Mouse (Mus musculus): ENCODE results near the gene Fmod. TPM values are rescaled to one million over a fixed set of nuclear protein-coding genes. Genes with fewer than 3 reads are reported as not detected.

Gene Fmod
- 11.1 and 14.9 TPM in 2 replicates for polyA plus RNA-seq (2015; fragmentation: Nextera tagmentation; extraction: Ambion mirVana)

GRCm38 (mm10) chr1:134037172-134037571 lies at the start of gene Fmod:
Gene Fmod, plus strand, starts transcription at chr1:134037254.
- WGBS, result 49% methylated on average over 9 of the region's 9 CpGs

GRCm38 (mm10) chr1:133988845-133989244 lies 48.2 kb upstream of the Fmod start:
- no peak overlapping the region for H3K9ac ChIP-seq
- no peak for ATAC-seq (ENCODE audit: low read depth)
- H3K27me3 ChIP-seq, result no peaks in the 10 kb centered on the region
- 22% methylated on average over 3 of the region's 3 CpGs for WGBS
- H3K36me3 ChIP-seq, result no peaks in the 10 kb centered on the region
- no peak overlapping the region for H3K27ac ChIP-seq (replicated peaks)
- H3K9me3 ChIP-seq, result peaks cover 11% of the 10 kb centered on the region
- H3K4me1 ChIP-seq (replicated peaks), result no peaks in the 10 kb centered on the region
- H3K4me2 ChIP-seq, result no peak overlapping the region
- no peak overlapping the region for H3K4me3 ChIP-seq

More at GRCm38 (mm10) chr1:134037172-134037571, at the start of gene Fmod:
- no peak within 1 kb of the TSS for H3K4me3 ChIP-seq
- H3K36me3 ChIP-seq, result no peaks in the 10 kb centered on the region
- peaks cover 16% of the 10 kb centered on the region for H3K4me1 ChIP-seq (replicated peaks)
- no peak within 1 kb of the TSS for H3K4me2 ChIP-seq
- ATAC-seq (ENCODE audit: low read depth), result no peak
- H3K27ac ChIP-seq (replicated peaks), result no peak within 1 kb of the TSS
- no peaks in the 10 kb centered on the region for H3K9me3 ChIP-seq
- H3K9ac ChIP-seq, result no peak within 1 kb of the TSS
- no peaks in the 10 kb centered on the region for H3K27me3 ChIP-seq

- H3K9ac ChIP-seq, result no peak overlapping the region
- H3K9me3 ChIP-seq, result no peaks in the 10 kb centered on the region
- H3K4me1 ChIP-seq (replicated peaks), result no peaks in the 10 kb centered on the region
- no peak overlapping the region for H3K27ac ChIP-seq (replicated peaks)
- no peak for ATAC-seq (ENCODE audit: low read depth)
- H3K4me3 ChIP-seq, result no peak overlapping the region
- H3K4me2 ChIP-seq, result no peak overlapping the region
- no peaks in the 10 kb centered on the region for H3K27me3 ChIP-seq
- WGBS, result 60% methylated on average over 8 of the region's 8 CpGs
- H3K36me3 ChIP-seq, result no peaks in the 10 kb centered on the region
Observed at GRCm38 (mm10) chr1:133991277-133991676, 45.8 kb upstream of the Fmod start.

- no peak overlapping the region for H3K4me2 ChIP-seq
- no peaks in the 10 kb centered on the region for H3K27me3 ChIP-seq
- no peak overlapping the region for H3K4me3 ChIP-seq
- H3K4me1 ChIP-seq (replicated peaks), result no peaks in the 10 kb centered on the region
- H3K27ac ChIP-seq (replicated peaks), result no peak overlapping the region
- 80% methylated on average over 7 of the region's 7 CpGs for WGBS
- no peaks in the 10 kb centered on the region for H3K36me3 ChIP-seq
- no peak for ATAC-seq (ENCODE audit: low read depth)
- H3K9me3 ChIP-seq, result no peaks in the 10 kb centered on the region
- H3K9ac ChIP-seq, result no peak overlapping the region
Observed at GRCm38 (mm10) chr1:134005490-134005889, 31.6 kb upstream of the Fmod start.

- Histone ChIP-seq H3K27me3 (no peaks in the 10 kb centered on the region), H3K27ac (replicated peaks) (no peak overlapping the region), H3K36me3 (no peaks in the 10 kb centered on the region), H3K9ac (no peak overlapping the region), H3K4me3 (no peak overlapping the region), H3K4me2 (no peak overlapping the region), H3K9me3 (no peaks in the 10 kb centered on the region), H3K4me1 (replicated peaks) (no peaks in the 10 kb centered on the region)
- ATAC-seq (ENCODE audit: low read depth), result no peak
- 85% methylated on average over 11 of the region's 11 CpGs for WGBS
Observed at GRCm38 (mm10) chr1:134006105-134006764, 30.8 kb upstream of the Fmod start.

- no peak for ATAC-seq (ENCODE audit: low read depth)
- H3K36me3 ChIP-seq, result no peaks in the 10 kb centered on the region
- no peak overlapping the region for H3K4me3 ChIP-seq
- WGBS, result 85% methylated on average over 9 of the region's 9 CpGs
- H3K9me3 ChIP-seq, result no peaks in the 10 kb centered on the region
- H3K4me1 ChIP-seq (replicated peaks), result no peaks in the 10 kb centered on the region
- no peak overlapping the region for H3K4me2 ChIP-seq
- H3K27ac ChIP-seq (replicated peaks), result no peak overlapping the region
- H3K9ac ChIP-seq, result no peak overlapping the region
- H3K27me3 ChIP-seq, result no peaks in the 10 kb centered on the region
Observed at GRCm38 (mm10) chr1:134024293-134024971, 12.6 kb upstream of the Fmod start.

- Histone ChIP-seq H3K4me3 (no peak overlapping the region), H3K27ac (replicated peaks) (no peak overlapping the region), H3K4me1 (replicated peaks) (no peaks in the 10 kb centered on the region), H3K36me3 (no peaks in the 10 kb centered on the region), H3K9ac (no peak overlapping the region), H3K9me3 (no peaks in the 10 kb centered on the region), H3K4me2 (no peak overlapping the region), H3K27me3 (no peaks in the 10 kb centered on the region)
- no peak for ATAC-seq (ENCODE audit: low read depth)
- 73% methylated on average over 5 of the region's 5 CpGs for WGBS
Observed at GRCm38 (mm10) chr1:134025975-134026374, 11.1 kb upstream of the Fmod start.

- no peaks in the 10 kb centered on the region for H3K36me3 ChIP-seq
- H3K4me1 ChIP-seq (replicated peaks), result no peaks in the 10 kb centered on the region
- no peaks in the 10 kb centered on the region for H3K9me3 ChIP-seq
- 77% methylated on average over 9 of the region's 9 CpGs for WGBS
- no peak overlapping the region for H3K4me3 ChIP-seq
- no peaks in the 10 kb centered on the region for H3K27me3 ChIP-seq
- ATAC-seq (ENCODE audit: low read depth), result no peak
- no peak overlapping the region for H3K4me2 ChIP-seq
- H3K9ac ChIP-seq, result no peak overlapping the region
- no peak overlapping the region for H3K27ac ChIP-seq (replicated peaks)
Observed at GRCm38 (mm10) chr1:134026741-134027140, 10.3 kb upstream of the Fmod start.

- 88% methylated on average over 14 of the region's 14 CpGs for WGBS
- no peak for ATAC-seq (ENCODE audit: low read depth)
- Histone ChIP-seq H3K9me3 (no peaks in the 10 kb centered on the region), H3K4me3 (no peak overlapping the region), H3K9ac (no peak overlapping the region), H3K36me3 (no peaks in the 10 kb centered on the region), H3K4me1 (replicated peaks) (no peaks in the 10 kb centered on the region), H3K27me3 (no peaks in the 10 kb centered on the region), H3K4me2 (no peak overlapping the region), H3K27ac (replicated peaks) (no peak overlapping the region)
Observed at GRCm38 (mm10) chr1:134028161-134028846, 8.8 kb upstream of the Fmod start.

GRCm38 (mm10) chr1:134036492-134036891 lies 562 bp upstream of the Fmod start:
- Histone ChIP-seq H3K27me3 (no peaks in the 10 kb centered on the region), H3K27ac (replicated peaks) (no peak overlapping the region), H3K36me3 (no peaks in the 10 kb centered on the region), H3K9me3 (no peaks in the 10 kb centered on the region), H3K9ac (no peak overlapping the region), H3K4me1 (replicated peaks) (peaks cover 9% of the 10 kb centered on the region; the same call in 1 of the 2 replicates), H3K4me2 (no peak overlapping the region), H3K4me3 (no peak overlapping the region)
- no peak for ATAC-seq (ENCODE audit: low read depth)
- 60% methylated on average over 2 of the region's 2 CpGs for WGBS

- no peak for ATAC-seq (ENCODE audit: low read depth)
- 79% methylated on average over 4 of the region's 4 CpGs for WGBS
- Histone ChIP-seq H3K9me3 (no peaks in the 10 kb centered on the region), H3K27me3 (no peaks in the 10 kb centered on the region), H3K4me1 (replicated peaks) (peaks cover 28% of the 10 kb centered on the region), H3K9ac (no peak overlapping the region), H3K4me2 (no peak overlapping the region), H3K4me3 (no peak overlapping the region), H3K36me3 (no peaks in the 10 kb centered on the region), H3K27ac (replicated peaks) (no peak overlapping the region)
Observed at GRCm38 (mm10) chr1:134038336-134038735, 1.3 kb downstream of the Fmod start.

- ATAC-seq (ENCODE audit: low read depth), result no peak
- Histone ChIP-seq H3K9ac (no peak overlapping the region), H3K27me3 (no peaks in the 10 kb centered on the region), H3K9me3 (no peaks in the 10 kb centered on the region), H3K27ac (replicated peaks) (no peak overlapping the region), H3K4me1 (replicated peaks) (peaks cover 30% of the 10 kb centered on the region), H3K4me2 (no peak overlapping the region), H3K4me3 (no peak overlapping the region), H3K36me3 (no peaks in the 10 kb centered on the region)
- 89% methylated on average over 2 of the region's 2 CpGs for WGBS
Observed at GRCm38 (mm10) chr1:134039361-134039760, 2.3 kb downstream of the Fmod start.

All from neural tube, embryonic 13.5 days (tissue).